Mouse (Mus musculus) embryonic facial prominence, embryonic 14.5 days (tissue): Measurements from ENCODE around the gene Rab10. TPM values are rescaled to one million over a fixed set of nuclear protein-coding genes. Genes with fewer than 3 reads are reported as not detected.

ENCODE experiments used
- ATAC-seq: fragments of 200-750 bp; cut with Nextera tagmentation; 2 replicates; pipeline ENCODE4 v1.8.0; 2017; ENCODE audit warnings: low read depth, moderate number of reproducible peaks, moderate TSS enrichment
- DNase-seq: peaks from one replicate; pipeline ENCODE4 v3.0.0-alpha.2; 2015; ENCODE audit warnings: low spot score
- H3K27ac ChIP-seq: fragments of 300-500 bp; sonication (generic); replicated peaks from 2 replicates; pipeline ENCODE4 v1.5.1; 2014; ENCODE audit warnings: low read depth, mild to moderate bottlenecking, low read length, moderate library complexity
- H3K27me3 ChIP-seq: fragments of 300-500 bp; sonication (generic); replicated peaks from 2 replicates; pipeline ENCODE4 v1.6.1; 2014; ENCODE audit warnings: low read length; ENCODE audit not compliant: control insufficient read depth, insufficient read depth
- H3K36me3 ChIP-seq: fragments of 300-500 bp; sonication (generic); 2 replicates; pipeline ENCODE4 v1.6.1; 2014; ENCODE audit warnings: low read length, mixed read lengths; ENCODE audit not compliant: control insufficient read depth, insufficient read depth
- H3K4me1 ChIP-seq: fragments of 300-500 bp; sonication (generic); 2 replicates; pipeline ENCODE4 v1.6.1; 2014; ENCODE audit warnings: antibody characterized with exemption, low read length; ENCODE audit not compliant: control insufficient read depth, insufficient read depth
- H3K4me2 ChIP-seq: fragments of 300-500 bp; sonication (generic); 2 replicates; pipeline ENCODE4 v1.6.1; 2014; ENCODE audit warnings: low read depth, mild to moderate bottlenecking, low read length, moderate library complexity, mixed read lengths
- H3K4me3 ChIP-seq: fragments of 300-500 bp; sonication (generic); 2 replicates; pipeline ENCODE4 v1.5.1; 2014; ENCODE audit warnings: low read depth, mild to moderate bottlenecking, low read length
- H3K9ac ChIP-seq: fragments of 300-500 bp; sonication (generic); 2 replicates; pipeline ENCODE4 v1.6.1; 2014; ENCODE audit warnings: low read depth, mild to moderate bottlenecking, low read length, moderate library complexity, mixed read lengths
- H3K9me3 ChIP-seq: fragments of 300-500 bp; sonication (generic); 2 replicates; pipeline ENCODE4 v1.6.1; 2016; ENCODE audit warnings: low read length; ENCODE audit not compliant: control insufficient read depth
- WGBS: fragments of 180-500 bp; shearing (Covaris S2); extraction: QIAGEN DNeasy Blood & Tissue Kit; methylation state at CpG from one replicate; pipeline ENCODE4 v1.1.7; 2014; 5-methylcytosine and 5-hydroxymethylcytosine counted together
- polyA plus RNA-seq: library from polyadenylated mRNA; unstranded; fragments of >200 nt; fragmentation: Nextera tagmentation; extraction: Ambion mirVana; gene quantifications from 2 replicates; pipeline ENCODE4 v1.2.1, GENCODE M21; 2014

The Rab10 gene
- polyA plus RNA-seq, 1 experiment from 2014 or later, result 98.8 TPM

DNA sequence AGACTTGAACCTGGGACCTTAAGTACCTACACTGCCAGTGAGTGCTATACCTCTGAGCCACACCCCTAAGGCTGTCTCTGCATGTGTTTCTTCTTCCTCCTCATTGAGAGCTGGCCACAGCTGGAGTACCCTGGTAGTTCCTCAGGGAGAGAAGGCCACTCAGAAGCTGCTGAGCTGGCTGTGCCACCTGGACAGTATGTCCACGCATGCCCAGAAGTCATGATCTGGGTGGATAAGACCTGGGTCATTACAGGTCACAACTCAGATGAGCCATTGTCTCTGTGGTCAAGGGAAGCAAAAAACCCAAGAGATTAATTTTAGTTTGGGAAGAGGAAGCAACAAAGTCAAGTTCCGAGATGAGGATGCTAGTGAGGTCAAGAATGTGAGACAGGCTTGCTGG is 34.4 kb upstream of the Rab10 start:
- H3K4me1 ChIP-seq, result no peaks in the 10 kb centered on the region
- no peak overlapping the region for H3K9ac ChIP-seq
- DNase-seq, result no peak
- no peak for ATAC-seq
- H3K36me3 ChIP-seq, result no peaks in the 10 kb centered on the region
- 83% methylated on average over 2 of the region's 2 CpGs for WGBS
- no peak overlapping the region for H3K4me2 ChIP-seq
- no peaks in the 10 kb centered on the region for H3K9me3 ChIP-seq
- H3K27ac ChIP-seq, result no peak overlapping the region
- no peak overlapping the region for H3K4me3 ChIP-seq
- no peaks in the 10 kb centered on the region for H3K27me3 ChIP-seq

- no peaks in the 10 kb centered on the region for H3K27me3 ChIP-seq
- 71% methylated on average over 1 of the region's 1 CpGs for WGBS
- H3K27ac ChIP-seq, result no peak overlapping the region
- no peaks in the 10 kb centered on the region for H3K4me1 ChIP-seq
- no peak overlapping the region for H3K9ac ChIP-seq
- H3K4me3 ChIP-seq, result no peak overlapping the region
- H3K36me3 ChIP-seq, result no peaks in the 10 kb centered on the region
- H3K9me3 ChIP-seq, result no peaks in the 10 kb centered on the region
- DNase-seq, result no peak
- no peak overlapping the region for H3K4me2 ChIP-seq
- no peak for ATAC-seq
Observed at GRCm38 (mm10) chr12:3338931-3339330, 29.2 kb upstream of the Rab10 start.

DNA sequence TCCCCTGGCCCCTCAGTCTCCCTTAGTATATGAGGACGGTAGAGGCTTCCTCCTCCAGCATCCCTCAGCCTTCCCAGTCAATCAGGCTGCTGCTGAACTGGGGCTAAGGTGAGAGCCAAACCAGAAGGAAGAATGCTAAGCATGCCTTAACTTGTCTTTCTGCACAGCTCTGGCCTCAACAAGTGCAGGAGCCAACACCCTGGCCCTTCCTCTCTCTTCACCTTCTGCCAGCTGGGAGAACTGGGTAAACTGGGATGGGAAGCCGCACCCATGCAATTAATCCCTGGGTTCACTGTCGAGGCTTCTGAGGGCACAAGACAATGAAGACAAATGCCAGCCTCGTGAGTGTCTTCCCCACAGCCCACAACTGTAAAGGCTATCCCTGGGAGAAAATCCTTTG is 19.9 kb upstream of the Rab10 start:
- ATAC-seq (no peak), DNase-seq (peak; percentile 9)
- 74% methylated on average over 4 of the region's 4 CpGs for WGBS
- H3K9me3 ChIP-seq, result no peaks in the 10 kb centered on the region
- no peaks in the 10 kb centered on the region for H3K27me3 ChIP-seq
- no peak overlapping the region for H3K4me3 ChIP-seq
- no peak overlapping the region for H3K9ac ChIP-seq
- H3K4me2 ChIP-seq, result no peak overlapping the region
- H3K27ac ChIP-seq, result no peak overlapping the region
- H3K36me3 ChIP-seq, result no peaks in the 10 kb centered on the region
- H3K4me1 ChIP-seq, result no peaks in the 10 kb centered on the region

GRCm38 (mm10) chr12:3325232-3325631 is 15.5 kb upstream of the Rab10 start:
- no peaks in the 10 kb centered on the region for H3K4me1 ChIP-seq
- no peak overlapping the region for H3K4me3 ChIP-seq
- no peaks in the 10 kb centered on the region for H3K27me3 ChIP-seq
- no peaks in the 10 kb centered on the region for H3K9me3 ChIP-seq
- DNase-seq, result no peak
- H3K27ac ChIP-seq, result no peak overlapping the region
- H3K9ac ChIP-seq, result no peak overlapping the region
- H3K36me3 ChIP-seq, result no peaks in the 10 kb centered on the region
- 81% methylated on average over 2 of the region's 2 CpGs for WGBS
- no peak overlapping the region for H3K4me2 ChIP-seq
- ATAC-seq, result no peak

DNA sequence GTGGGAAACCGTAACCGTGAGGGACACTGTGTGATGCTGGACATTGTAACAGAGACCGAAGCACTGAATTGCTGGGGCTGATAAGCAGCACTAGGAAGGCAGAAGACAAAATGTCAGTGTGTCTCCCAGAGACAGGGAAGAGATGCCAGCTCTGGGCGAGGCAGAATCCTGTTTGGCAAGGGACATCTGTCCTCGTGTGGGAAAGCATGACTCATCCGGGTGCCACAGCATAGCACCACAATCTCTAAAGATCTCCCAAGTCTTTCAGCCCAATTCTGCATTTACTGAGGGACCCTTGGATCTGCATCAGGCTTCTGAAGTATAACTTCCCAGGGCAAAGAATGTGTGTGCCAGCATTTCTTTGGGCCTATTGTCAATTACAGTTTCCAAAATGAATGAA is 13.5 kb upstream of the Rab10 start:
- no peak for ATAC-seq
- no peaks in the 10 kb centered on the region for H3K9me3 ChIP-seq
- no peaks in the 10 kb centered on the region for H3K4me1 ChIP-seq
- WGBS, result 79% methylated on average over 6 of the region's 6 CpGs
- no peaks in the 10 kb centered on the region for H3K36me3 ChIP-seq
- no peak overlapping the region for H3K4me3 ChIP-seq
- no peak overlapping the region for H3K4me2 ChIP-seq
- no peaks in the 10 kb centered on the region for H3K27me3 ChIP-seq
- DNase-seq, result peak; percentile 10
- no peak overlapping the region for H3K9ac ChIP-seq
- H3K27ac ChIP-seq, result no peak overlapping the region

DNA sequence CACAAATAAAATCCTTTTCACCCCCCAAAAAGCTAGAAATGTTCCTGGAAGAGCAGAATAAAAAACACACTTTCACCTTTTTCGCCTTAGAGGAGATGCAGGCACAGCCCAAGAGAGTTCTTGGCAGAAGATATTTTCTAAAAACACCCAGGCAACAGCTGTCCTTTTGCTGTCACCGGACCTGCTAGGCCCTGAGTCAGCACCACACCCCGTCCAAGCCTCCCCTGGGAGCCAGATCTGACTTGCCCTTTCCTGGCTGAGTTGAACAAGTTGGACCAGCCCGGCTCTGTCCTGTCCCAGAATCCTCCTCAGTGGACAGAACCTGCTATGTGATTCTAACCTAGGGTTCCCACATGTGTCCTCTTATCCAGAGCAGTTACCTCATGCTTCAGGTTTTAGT is 9.6 kb upstream of the Rab10 start:
- no peaks in the 10 kb centered on the region for H3K9me3 ChIP-seq

DNA sequence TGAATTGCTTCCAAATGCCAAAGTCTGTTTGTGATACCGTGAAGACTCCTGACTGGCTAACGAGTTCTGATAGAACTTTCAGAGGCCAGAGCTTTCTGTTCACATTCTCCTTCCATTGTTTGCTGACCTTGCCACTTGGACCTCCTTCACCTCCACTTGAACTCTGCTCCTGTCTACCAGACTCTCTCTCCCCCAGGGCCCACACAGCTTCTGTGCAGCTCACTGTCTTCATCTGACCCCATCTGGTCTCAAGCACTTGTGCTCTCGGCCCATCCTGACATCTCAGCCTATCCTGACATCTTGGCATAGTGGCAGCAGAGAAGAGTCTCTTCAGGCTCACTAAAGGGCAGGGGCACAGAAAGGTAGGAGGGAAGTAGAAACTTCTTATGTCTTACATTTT is 7.2 kb upstream of the Rab10 start:
- Histone ChIP-seq H3K9ac (no peak overlapping the region), H3K4me3 (no peak overlapping the region), H3K4me1 (no peaks in the 10 kb centered on the region), H3K27me3 (no peaks in the 10 kb centered on the region), H3K9me3 (no peaks in the 10 kb centered on the region), H3K4me2 (no peak overlapping the region), H3K36me3 (no peaks in the 10 kb centered on the region), H3K27ac (no peak overlapping the region)
- DNase-seq, result no peak
- no peak for ATAC-seq
- 56% methylated on average over 3 of the region's 3 CpGs for WGBS

More for the DNA sequence above, 9.6 kb upstream of the Rab10 start:
- H3K9ac ChIP-seq, result no peak overlapping the region
- H3K4me3 ChIP-seq, result no peak overlapping the region
- no peak for ATAC-seq
- DNase-seq, result no peak
- H3K27ac ChIP-seq, result no peak overlapping the region
- 73% methylated on average over 4 of the region's 4 CpGs for WGBS
- H3K4me2 ChIP-seq, result no peak overlapping the region
- no peaks in the 10 kb centered on the region for H3K4me1 ChIP-seq
- H3K27me3 ChIP-seq, result no peaks in the 10 kb centered on the region
- H3K36me3 ChIP-seq, result no peaks in the 10 kb centered on the region

- DNase-seq (no peak), ATAC-seq (no peak)
- Histone ChIP-seq H3K27me3 (no peaks in the 10 kb centered on the region), H3K4me3 (no peak overlapping the region), H3K9ac (no peak overlapping the region), H3K27ac (no peak overlapping the region), H3K4me1 (no peaks in the 10 kb centered on the region), H3K36me3 (no peaks in the 10 kb centered on the region), H3K9me3 (no peaks in the 10 kb centered on the region), H3K4me2 (no peak overlapping the region)
- WGBS, result 47% methylated on average over 2 of the region's 2 CpGs
Observed at GRCm38 (mm10) chr12:3316083-3316482, 6.3 kb upstream of the Rab10 start.

DNA sequence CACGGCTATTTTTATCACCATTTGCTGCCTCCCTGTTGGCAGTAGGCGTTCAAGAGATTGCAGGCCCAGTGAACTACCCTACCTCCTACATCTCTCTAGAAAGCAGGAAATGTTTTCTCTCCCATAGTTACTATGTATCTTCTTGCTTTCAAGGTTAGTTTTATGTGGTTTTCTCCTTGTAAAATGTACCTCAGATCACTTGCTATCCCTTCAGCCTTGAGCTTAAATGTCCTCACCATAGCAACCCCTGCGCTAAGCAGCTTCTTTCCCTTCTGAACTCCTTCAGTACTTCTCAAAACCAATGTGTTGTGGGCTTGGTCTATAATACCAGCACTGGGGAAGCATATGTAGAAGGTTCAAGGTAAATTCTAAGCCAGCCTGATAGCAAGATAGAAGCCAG is 3.1 kb upstream of the Rab10 start:
- no peak for DNase-seq
- Histone ChIP-seq H3K4me2 (no peak overlapping the region), H3K4me1 (0 out of 2 replicates have a peak, but pooled peaks cover 3% of the 10 kb centered on the region), H3K27ac (no peak overlapping the region), H3K36me3 (no peaks in the 10 kb centered on the region), H3K27me3 (no peaks in the 10 kb centered on the region), H3K9ac (no peak overlapping the region), H3K4me3 (no peak overlapping the region), H3K9me3 (no peaks in the 10 kb centered on the region)
- no peak for ATAC-seq
- WGBS, result 71% methylated on average over 3 of the region's 3 CpGs
